Mouse (Mus musculus) neural tube, embryonic 11.5 days (tissue): ENCODE measurements around the gene Syt5. TPM values are rescaled to one million over a fixed set of nuclear protein-coding genes. Genes with fewer than 3 reads are reported as not detected.
"Not testable (repeated sequence)": the region's sequence is repeated elsewhere in the genome, so short reads cannot be mapped to it uniquely, and the experiment has no call there.

Experiments
- ATAC-seq: fragments of 200-750 bp; cut with Nextera tagmentation; 2 replicates; pipeline ENCODE4 v1.8.0; 2017; ENCODE audit warnings: moderate number of reproducible peaks, mild to moderate bottlenecking, moderate TSS enrichment, moderate library complexity; ENCODE audit not compliant: insufficient read depth, low FRiP score, low TSS enrichment
- DNase-seq: peaks from one replicate; pipeline ENCODE4 v3.0.0-alpha.2; 2015; ENCODE audit warnings: low spot score
- H3K27ac ChIP-seq: fragments of 300-500 bp; sonication (generic); 2 replicates; pipeline ENCODE4 v1.5.1; 2014; ENCODE audit warnings: low read depth, mild to moderate bottlenecking, low read length
- H3K27me3 ChIP-seq: fragments of 300-500 bp; sonication (generic); 2 replicates; pipeline ENCODE4 v1.6.1; 2014; ENCODE audit warnings: mild to moderate bottlenecking, low read length, mixed read lengths; ENCODE audit not compliant: control insufficient read depth, insufficient read depth
- H3K36me3 ChIP-seq: fragments of 300-500 bp; sonication (generic); 2 replicates; pipeline ENCODE4 v1.6.1; 2014; ENCODE audit warnings: mild to moderate bottlenecking, low read length, moderate library complexity, mixed read lengths; ENCODE audit not compliant: control insufficient read depth, insufficient read depth
- H3K4me1 ChIP-seq: fragments of 300-500 bp; sonication (generic); 2 replicates; pipeline ENCODE4 v1.6.1; 2014; ENCODE audit warnings: low read length, mixed read lengths; ENCODE audit not compliant: control insufficient read depth, insufficient read depth
- H3K4me2 ChIP-seq: fragments of 300-500 bp; sonication (generic); 2 replicates; pipeline ENCODE4 v1.6.1; 2014; ENCODE audit warnings: low read depth, mild to moderate bottlenecking, moderate library complexity
- H3K4me3 ChIP-seq: fragments of 300-500 bp; sonication (generic); 2 replicates; pipeline ENCODE4 v1.5.1; 2014; ENCODE audit warnings: low read depth, low read length
- H3K9ac ChIP-seq: fragments of 300-500 bp; sonication (generic); 2 replicates; pipeline ENCODE4 v1.6.1; 2014; ENCODE audit warnings: mild to moderate bottlenecking, low read length
- H3K9me3 ChIP-seq: fragments of 300-500 bp; sonication (generic); 2 replicates; pipeline ENCODE4 v1.6.1; 2016; ENCODE audit warnings: low read length; ENCODE audit not compliant: control insufficient read depth
- WGBS: fragments of 180-500 bp; shearing (Covaris S2); extraction: QIAGEN DNeasy Blood & Tissue Kit; methylation state at CpG from one replicate; pipeline ENCODE4 v1.1.7; 2014; 5-methylcytosine and 5-hydroxymethylcytosine counted together
- polyA plus RNA-seq: library from polyadenylated mRNA; unstranded; fragments of >200 nt; fragmentation: Nextera tagmentation; extraction: Ambion mirVana; gene quantifications from 2 replicates; pipeline ENCODE4 v1.2.1, GENCODE M21; 2014

Syt5 gene
- polyA plus RNA-seq, 1 experiment from 2014 or later, result 9.0 TPM

DNA sequence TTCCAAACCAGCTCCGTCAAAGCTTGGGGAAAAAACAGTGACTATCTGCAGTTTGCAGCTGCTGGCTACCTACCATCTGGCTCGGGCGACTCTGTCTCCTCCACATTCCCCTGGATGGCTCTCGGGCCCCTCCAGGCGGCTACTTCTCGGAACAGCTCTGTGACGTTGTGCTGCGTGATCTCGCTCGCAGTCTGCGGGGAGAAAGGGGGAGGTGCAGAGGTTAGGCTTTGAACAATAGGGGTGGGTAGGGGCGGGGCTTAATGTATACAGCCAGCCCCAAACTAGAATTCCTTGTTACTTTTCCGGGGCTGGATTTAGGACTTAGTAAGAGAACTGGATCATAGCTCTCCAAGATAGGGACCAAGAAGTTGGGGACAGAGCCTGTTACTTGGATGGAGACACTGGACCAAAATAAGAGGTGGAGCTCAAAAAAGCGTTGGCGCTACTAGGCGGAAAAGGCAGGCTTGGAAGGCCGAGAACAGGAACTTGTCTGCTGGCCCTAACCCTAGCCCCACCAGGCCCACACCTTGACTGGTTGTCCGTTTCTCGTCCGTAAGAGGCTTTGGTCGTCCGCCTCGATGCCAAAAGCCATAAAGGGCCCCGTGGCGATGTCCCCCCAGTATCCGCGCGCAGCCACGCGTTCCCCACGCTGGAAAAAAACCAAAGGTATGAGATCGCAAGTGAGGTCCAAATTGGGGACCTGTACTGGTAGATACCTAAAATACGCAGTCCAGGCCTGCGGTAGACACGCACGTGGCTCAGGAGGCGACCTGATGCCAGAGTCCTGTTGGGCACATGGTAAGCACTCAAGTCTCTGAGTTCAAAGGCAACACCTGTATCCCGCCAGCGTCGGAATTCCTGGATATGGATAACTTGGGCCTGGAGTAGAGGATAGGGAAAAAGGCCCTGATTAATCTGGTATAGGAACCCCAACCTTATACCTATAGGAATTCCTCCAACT is 20.7 kb downstream of the Syt5 start:
- ATAC-seq, result peak; percentile 90
- Histone ChIP-seq H3K27me3 (0 out of 2 replicates have a peak, but pooled peaks cover 3% of the 10 kb centered on the region), H3K4me3 (peak overlapping the region; percentile 20; the same call in 1 of the 2 replicates), H3K4me1 (no peaks in the 10 kb centered on the region), H3K36me3 (no peaks in the 10 kb centered on the region), H3K9me3 (no peaks in the 10 kb centered on the region), H3K4me2 (peak overlapping the region; percentile 32), H3K27ac (no peak overlapping the region), H3K9ac (peak overlapping the region; percentile 46)
- peak; percentile 92 for DNase-seq
- WGBS, result 23% methylated on average over 40 of the region's 40 CpGs

- H3K4me2 ChIP-seq, H3K27me3 ChIP-seq, H3K4me1 ChIP-seq, H3K9me3 ChIP-seq, H3K36me3 ChIP-seq, H3K27ac ChIP-seq, H3K9ac ChIP-seq, H3K4me3 ChIP-seq: not testable (repeated sequence)
- ATAC-seq (0 out of 2 replicates have a peak, but pooled peaks have one; percentile 17), DNase-seq (peak; percentile 76)
- 69% methylated on average over 15 of the region's 15 CpGs for WGBS
These were observed 23.0 kb downstream of the Syt5 start, which contains the start of gene Tnni3 for GRCm38 (mm10) chr7:4524212-4524922. Gene Tnni3 (minus strand): TSS chr7:4524229.

DNA sequence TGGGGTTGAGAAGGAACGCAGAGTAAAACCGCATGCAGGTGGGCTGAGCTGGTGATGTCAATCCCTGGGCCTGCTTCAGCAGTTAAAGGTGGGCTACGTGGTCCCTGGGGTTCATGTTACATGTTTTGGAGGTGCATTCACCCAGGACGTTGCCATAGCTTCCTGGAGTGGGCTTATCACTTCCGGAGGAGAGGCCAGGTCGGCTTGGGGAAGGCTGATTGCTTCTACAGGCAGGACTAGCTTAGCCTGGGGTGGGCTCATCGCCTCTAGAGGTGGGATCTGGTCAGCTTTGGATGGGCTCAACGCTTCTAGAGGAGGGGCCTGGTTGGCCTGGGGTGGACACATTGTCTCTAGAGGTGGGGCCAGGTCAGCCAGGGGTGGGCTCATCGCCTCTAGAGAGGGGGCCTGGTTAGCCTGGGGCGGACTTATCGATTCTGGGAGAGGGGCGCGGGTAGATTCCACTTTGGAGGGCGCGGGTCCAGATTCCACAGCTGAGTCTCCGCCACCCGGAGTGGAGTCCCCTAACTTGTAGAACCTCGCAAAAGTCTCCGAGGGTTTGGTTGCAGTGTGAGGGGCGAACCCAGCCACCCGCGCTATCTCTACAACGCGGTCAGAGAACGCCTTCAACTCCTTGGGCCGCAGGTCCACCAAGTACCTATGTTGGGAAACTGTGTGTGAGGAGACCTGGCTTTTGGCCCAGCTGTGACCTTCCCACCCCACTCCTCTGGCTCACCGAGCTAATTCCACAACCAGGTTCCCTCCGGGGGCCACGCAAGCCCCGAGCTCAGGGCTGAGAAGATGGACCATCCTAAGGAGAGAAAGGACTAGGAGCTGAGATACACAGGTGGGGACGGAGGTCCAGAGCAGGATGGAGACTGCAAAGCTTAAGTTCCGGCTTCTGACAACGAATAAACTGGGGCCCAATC is 23.9 kb downstream of the Syt5 start:
- H3K36me3 ChIP-seq, result no peaks in the 10 kb centered on the region
- H3K27ac ChIP-seq, result no peak overlapping the region
- H3K4me3 ChIP-seq, result no peak overlapping the region
- WGBS, result 89% methylated on average over 33 of the region's 33 CpGs
- H3K9ac ChIP-seq, result no peak overlapping the region
- H3K27me3 ChIP-seq, result 0 out of 2 replicates have a peak, but pooled peaks cover 3% of the 10 kb centered on the region
- ATAC-seq (no peak), DNase-seq (peak; percentile 6)
- H3K9me3 ChIP-seq, result no peaks in the 10 kb centered on the region
- no peak overlapping the region for H3K4me2 ChIP-seq
- no peaks in the 10 kb centered on the region for H3K4me1 ChIP-seq

DNA sequence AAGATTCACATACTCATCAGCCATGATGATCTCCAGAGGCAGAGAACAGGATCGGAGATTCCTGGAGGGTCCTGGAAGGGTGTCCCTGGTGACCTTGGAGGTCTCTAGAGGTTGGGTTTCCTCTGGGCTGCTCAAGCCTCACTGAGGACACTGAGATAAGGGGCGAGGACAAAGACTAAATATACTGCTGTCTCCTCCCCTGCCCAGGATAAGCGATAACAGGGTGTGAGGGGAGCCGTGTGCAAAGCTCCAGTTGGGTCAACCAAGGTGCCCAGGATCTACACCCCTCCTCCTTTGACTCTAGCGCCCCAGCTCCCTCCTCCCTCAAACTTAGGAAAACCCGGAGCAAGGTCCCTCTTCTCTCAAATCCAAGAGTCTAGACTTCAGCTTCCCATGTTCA is 25.0 kb downstream of the Syt5 start:
- WGBS, result 89% methylated on average over 6 of the region's 6 CpGs
- H3K27me3 ChIP-seq, result 0 out of 2 replicates have a peak, but pooled peaks cover 1% of the 10 kb centered on the region
- no peak overlapping the region for H3K4me3 ChIP-seq
- no peak overlapping the region for H3K9ac ChIP-seq
- H3K9me3 ChIP-seq, result no peaks in the 10 kb centered on the region
- no peak overlapping the region for H3K27ac ChIP-seq
- no peak for DNase-seq
- no peaks in the 10 kb centered on the region for H3K36me3 ChIP-seq
- ATAC-seq, result no peak
- H3K4me2 ChIP-seq, result no peak overlapping the region
- H3K4me1 ChIP-seq, result no peaks in the 10 kb centered on the region

- peak overlapping the region; percentile 40 for H3K4me2 ChIP-seq
- H3K9ac ChIP-seq, result no peak overlapping the region
- ATAC-seq (no peak), DNase-seq (peak; percentile 46)
- H3K27me3 ChIP-seq, result no peaks in the 10 kb centered on the region
- H3K27ac ChIP-seq, result no peak overlapping the region
- WGBS, result 32% methylated on average over 32 of the region's 32 CpGs
- H3K36me3 ChIP-seq, result no peaks in the 10 kb centered on the region
- H3K4me3 ChIP-seq, result peak overlapping the region; percentile 18; the same call in 1 of the 2 replicates
- H3K9me3 ChIP-seq, result no peaks in the 10 kb centered on the region
- H3K4me1 ChIP-seq, result no peaks in the 10 kb centered on the region
These were observed 25.9 kb downstream of the Syt5 start for GRCm38 (mm10) chr7:4521231-4522003.

- no peaks in the 10 kb centered on the region for H3K9me3 ChIP-seq
- no peak overlapping the region for H3K4me2 ChIP-seq
- ATAC-seq (no peak), DNase-seq (no peak)
- no peaks in the 10 kb centered on the region for H3K4me1 ChIP-seq
- no peak overlapping the region for H3K9ac ChIP-seq
- no peaks in the 10 kb centered on the region for H3K27me3 ChIP-seq
- no peaks in the 10 kb centered on the region for H3K36me3 ChIP-seq
- 78% methylated on average over 1 of the region's 1 CpGs for WGBS
- H3K4me3 ChIP-seq, result no peak overlapping the region
- H3K27ac ChIP-seq, result no peak overlapping the region
These were observed 28.9 kb downstream of the Syt5 start for GRCm38 (mm10) chr7:4518487-4518886.

DNA sequence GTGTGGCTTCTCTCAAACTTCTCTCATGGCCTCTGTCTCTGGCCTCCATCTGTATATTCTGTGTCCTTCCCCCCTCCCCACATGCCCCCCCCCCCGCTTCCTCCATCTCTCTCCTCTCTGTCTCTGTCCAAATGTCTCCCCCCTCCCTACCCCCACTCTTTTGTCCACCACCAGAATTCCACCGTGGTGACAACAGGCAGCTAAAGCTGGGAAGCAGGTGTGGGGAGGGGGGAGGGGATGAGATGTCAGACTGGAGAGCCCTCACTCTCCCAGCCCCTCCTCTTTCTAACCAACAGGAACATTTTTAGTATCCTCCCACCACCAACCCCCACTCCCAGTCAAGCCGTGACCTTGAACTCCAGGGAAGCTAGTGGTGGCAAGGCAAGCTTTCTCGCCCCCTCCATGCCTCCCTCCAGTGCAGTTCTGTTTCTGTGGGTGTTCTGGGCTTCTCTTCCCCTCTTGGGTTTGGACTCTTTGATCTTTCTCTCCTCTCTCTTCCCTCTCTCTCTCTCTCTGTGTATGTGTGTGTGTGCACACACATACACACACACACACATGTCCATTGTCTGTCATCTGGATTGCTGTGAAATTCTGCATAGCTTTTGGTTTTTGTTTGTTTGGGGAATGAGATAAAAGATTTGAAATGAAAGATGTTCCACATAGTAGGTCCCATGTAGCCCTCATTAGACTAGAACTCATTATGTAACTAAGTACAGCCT is 30.9 kb downstream of the Syt5 start, which contains the start of gene Tnnt1:
Gene Tnnt1 (minus strand): TSS at position 51 of the 719 bp plus-strand sequence.
- no peak within 1 kb of the TSS for H3K4me2 ChIP-seq
- no peaks in the 10 kb centered on the region for H3K36me3 ChIP-seq
- no peak within 1 kb of the TSS for H3K4me3 ChIP-seq
- H3K27ac ChIP-seq, result no peak within 1 kb of the TSS
- H3K9me3 ChIP-seq, result no peaks in the 10 kb centered on the region
- H3K9ac ChIP-seq, result no peak within 1 kb of the TSS
- peak; percentile 32; the same call in 1 of the 2 replicates for ATAC-seq
- no peaks in the 10 kb centered on the region for H3K27me3 ChIP-seq
- DNase-seq, result peak; percentile 45
- 2% methylated on average over 4 of the region's 4 CpGs for WGBS
- H3K4me1 ChIP-seq, result no peaks in the 10 kb centered on the region
